Mouse (Mus musculus): ENCODE measurements at regions not wholly inside any gene's neighbourhood (a gene's known extent, or its start where the extent isn't known, plus 50 kb on each side); places are given as distances from the start of the nearest gene placed in this dataset.

- no peak for DNase-seq
Observed at GRCm38 (mm10) chr9:31794911-31795310, 118.4 kb downstream of the Barx2 start.

DNA sequence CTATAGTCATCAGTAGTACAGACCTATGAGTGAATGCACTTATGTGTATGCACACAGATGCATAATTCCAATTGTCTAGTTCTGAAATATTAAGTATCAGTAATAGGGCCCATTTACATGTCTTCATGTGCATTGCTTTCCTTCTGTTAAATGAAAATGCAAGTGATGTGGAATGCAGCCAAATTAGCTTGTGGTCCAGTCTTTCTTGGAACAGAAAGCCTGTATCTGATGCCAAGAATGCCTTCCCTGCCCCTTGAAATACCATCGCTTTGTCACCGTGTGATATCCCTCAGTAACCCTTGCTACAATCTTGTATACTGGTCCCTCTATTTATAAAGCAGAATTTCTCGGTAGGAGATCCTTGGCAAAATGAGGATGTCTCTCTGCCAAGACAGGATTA is 137.3 kb downstream of the Barx2 start:
- DNase-seq = peak; percentile 1

- no peak for DNase-seq
Observed at GRCm38 (mm10) chr9:31765401-31765800, 147.9 kb downstream of the Barx2 start.

DNA sequence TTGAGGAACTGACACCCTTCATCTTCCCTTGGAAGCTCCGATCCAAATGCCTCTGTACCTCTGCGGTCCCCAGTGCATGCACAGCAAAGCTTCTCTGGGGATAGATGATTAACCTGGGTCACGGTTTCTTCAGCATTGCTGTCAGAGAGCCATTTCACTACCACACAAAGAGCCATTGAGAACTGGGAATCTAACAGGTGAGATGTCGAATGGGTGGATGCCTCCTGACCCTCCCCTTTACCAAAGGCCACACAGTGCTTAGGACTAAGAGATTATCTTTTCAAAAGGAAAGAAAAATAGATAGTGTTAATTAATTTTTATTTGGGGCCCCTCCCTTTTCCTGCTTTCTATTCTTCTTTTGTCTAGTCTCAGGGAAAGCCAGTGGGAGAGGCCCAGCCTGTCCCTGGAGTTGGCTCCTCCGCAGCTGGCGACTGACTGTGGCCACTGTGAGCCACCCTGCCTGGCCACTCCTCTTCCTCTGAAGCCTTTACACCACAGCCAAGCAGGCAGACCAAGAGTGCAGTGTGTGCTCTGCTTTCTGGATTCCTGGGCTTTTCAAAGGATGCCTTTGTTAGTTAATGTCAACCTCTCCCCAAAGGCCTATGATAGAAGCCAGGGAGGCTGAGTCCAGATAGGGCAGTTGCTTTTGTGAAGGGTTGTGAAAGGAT is 155.2 kb downstream of the Barx2 start:
- no peak for DNase-seq

DNA sequence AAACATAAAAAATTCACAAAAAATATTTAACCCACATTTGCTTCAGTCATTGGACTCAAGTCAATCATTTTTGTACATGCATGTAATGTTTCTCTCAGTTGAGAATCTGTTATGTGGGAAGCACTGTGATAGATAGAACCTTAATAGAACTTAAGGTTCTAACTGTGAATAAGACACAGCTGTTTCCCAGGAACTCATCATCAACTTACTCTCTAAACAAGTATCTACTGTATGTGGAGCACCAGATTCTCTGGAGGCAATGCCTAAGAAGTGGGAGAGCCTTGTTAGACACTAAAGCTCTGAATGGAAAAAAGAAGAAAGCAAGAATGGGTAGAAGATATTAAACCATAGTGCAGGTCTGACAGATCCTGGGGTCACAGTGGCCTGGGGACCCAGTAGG is 182.8 kb downstream of the Barx2 start:
- no peak for DNase-seq

DNA sequence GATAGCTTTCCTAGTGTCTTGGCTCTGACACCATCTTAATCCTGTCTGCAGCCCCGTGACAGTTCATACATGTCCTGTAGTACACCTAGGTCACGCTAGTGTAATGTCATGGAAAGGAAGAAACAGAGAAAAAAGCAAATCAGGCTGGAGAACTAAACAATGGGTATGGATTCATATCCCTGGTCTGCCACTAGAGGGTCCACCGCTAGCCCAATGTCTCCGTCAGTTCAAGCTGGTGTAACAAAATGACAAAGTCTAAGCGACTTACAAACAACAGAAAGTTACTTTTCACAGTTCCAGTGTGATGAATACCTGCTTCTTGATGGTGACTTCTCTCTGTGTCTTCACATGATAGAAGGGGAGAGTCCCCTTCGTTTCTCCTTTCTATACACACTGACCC is 194.0 kb downstream of the Barx2 start:
- no peak for DNase-seq

DNA sequence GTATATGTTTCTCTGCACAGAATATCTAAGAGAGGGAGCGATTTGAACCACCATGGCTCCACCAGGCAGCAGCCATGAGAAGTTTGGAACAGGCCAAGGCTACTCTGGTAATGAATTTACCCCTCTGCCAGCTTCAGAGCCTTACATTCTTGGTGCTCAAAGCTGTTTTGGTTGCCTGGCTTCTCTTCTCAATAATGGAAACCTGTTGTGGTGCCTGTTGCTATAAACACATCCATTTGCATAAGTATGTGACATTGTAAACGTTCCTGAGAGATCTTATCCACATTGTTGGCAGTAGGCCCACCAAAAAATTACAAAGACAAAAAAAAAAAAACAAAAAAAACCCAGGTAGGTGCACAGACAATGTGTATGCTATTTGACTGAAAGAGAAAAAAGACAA is 203.2 kb downstream of the Barx2 start:
- DNase-seq = peak; percentile 40

DNA sequence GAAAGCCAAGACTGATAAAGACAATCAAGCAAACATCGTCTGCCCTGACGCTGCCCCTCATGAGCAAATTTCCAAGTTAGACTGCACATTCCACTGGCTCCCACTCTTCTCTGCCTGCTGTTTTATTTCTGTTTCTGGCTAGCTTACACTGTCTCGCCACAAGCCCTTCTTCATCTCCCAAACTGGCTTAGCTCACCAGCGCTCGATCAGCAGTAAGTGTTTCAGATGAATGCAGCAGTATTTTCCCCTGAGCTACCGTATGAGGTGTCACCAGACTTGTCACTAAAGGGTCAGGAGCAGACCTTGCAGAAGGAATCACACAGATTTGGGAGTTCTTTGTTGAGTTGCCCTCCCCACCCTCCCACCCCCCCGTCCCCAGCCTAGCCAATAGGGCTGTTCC is 206.6 kb downstream of the Barx2 start:
- DNase-seq = no peak

- DNase-seq = no peak
Observed at GRCm38 (mm10) chr9:31690921-31691475, 222.3 kb downstream of the Barx2 start.

DNA sequence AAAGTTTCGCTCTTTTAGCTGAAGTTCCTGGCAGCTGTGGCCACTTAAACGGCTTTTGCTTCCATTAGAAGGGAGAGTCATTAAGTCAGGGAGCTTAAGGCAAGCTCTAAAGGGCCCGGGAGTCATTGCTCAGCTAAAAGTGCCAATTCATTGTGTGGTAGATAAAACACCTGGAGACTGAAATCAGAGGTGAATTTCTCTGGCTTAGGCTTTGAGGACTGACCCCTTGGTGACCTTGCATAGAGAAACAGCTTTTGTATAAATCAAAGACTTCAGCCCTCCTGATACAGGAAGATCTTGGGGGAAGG is 224.1 kb upstream of the Tmem45b start:
- DNase-seq = no peak

GRCm38 (mm10) chr9:31687686-31688397 is 223.6 kb upstream of the Tmem45b start:
- peak; percentile 34 for DNase-seq

DNA sequence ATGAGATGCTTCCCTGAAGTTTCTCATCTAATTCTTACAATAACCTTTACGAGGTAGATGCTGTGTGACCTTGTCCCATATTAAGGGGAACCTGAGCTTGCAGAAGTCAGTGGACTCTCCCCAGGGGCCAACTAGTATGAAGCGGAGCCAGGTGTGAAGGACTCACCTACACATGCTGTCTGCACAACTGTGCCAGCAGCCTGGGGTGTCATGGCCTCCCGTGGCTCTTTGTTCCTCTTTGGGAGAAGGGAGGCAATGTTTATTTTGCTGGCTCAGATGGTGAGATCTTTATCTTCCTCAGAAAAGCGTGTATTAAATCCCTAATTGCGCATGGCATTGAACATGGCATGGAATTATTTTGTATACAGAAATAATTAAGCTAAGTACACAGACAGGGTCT is 222.2 kb upstream of the Tmem45b start:
- no peak for DNase-seq

GRCm38 (mm10) chr9:31684812-31685188 is 220.5 kb upstream of the Tmem45b start:
- no peak for DNase-seq

DNA sequence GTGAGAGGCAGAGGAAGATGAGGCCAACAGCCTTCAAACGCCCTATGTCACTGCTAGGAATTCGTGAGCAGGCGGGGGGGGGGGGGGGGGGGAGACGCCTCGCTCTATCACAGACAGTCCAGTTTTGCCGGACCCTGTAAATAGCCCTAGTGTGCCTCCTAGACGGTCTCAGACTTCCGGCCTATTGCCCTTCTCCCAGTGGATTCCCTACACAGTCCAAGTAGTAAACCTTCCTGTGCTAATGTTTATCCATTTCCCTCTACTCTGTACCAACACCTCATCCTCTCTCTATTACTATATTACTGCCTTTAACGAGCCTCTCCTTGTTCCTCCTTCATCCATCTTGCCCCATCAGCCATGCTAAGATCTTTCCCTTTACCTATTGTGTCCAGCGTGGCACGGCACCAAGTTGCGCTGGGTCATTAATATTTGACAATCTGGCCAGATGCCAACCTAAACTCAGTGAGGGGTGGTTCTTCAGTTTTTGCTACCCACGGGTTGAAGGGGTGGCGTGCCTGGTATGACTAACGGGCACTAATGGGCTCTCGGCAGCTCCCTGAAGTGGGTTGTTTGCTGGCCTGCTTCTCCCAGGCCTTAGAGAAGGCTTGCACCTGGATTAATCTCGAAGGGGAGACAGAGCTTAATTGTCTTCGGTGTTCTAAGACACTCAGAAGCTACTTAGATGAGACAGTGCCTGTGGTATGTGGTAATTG is 220.0 kb upstream of the Tmem45b start:
- peak; percentile 30 for DNase-seq

DNA sequence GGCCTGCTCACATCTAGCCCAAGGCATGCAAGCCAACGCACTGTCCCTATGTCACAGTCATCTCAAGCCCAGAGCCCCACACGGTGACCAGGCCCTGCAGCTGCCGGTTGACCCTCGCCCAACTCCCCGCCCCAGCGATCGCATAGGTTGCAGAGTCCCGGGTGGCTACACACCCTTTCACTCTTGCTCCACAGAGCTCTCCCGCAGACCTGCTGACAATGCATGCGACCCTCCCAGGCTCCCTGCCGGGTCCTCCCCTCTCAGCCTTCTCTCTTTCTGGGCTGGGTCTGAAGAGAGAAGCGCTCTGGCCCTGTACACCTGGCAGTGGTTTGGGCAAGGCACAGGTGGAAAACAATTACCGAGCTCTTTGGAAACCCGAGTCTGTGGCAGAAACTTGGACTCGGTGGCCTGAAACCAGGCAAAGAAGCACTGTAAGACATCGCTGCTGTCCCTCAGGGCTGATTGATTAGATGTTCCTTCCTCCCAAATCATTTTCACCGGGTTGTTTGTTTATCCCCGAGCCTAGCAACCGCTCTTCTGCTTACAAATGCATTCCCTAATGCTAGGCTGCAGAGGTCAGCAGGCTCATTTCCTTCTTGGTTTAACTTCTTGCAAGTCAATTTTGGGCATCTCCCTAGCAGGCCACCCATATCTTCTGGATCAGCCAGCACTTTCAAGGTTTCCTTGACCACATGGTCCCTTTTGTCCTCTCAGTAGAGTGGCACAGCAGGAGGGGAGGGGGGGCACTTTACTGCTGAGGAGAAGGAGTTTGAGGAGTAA is 219.2 kb upstream of the Tmem45b start:
- DNase-seq = peak; percentile 71

DNA sequence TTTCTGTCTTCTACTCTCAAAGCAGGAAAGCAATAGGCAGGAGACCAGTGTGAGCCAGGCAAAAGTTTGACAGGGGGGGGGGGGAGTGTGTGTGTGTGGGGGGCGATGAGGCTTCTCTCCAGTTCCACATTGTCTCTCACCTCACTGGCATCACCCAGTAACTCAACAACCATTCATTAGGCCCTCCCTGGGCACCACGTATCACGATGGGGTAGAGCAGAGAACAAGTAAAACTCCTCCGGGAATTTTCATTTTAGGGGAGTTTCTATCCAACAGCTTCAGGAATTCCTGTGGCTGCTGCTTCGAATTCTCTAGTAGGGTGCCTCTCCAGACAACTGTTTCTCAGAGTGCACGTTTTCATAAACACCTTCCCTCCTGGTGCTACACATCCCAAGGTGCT is 218.6 kb upstream of the Tmem45b start:
- no peak for DNase-seq

- DNase-seq = no peak
Observed at GRCm38 (mm10) chr9:31677150-31677549, 212.9 kb upstream of the Tmem45b start.

GRCm38 (mm10) chr9:31659026-31659425 is 194.8 kb upstream of the Tmem45b start:
- no peak for DNase-seq

DNA sequence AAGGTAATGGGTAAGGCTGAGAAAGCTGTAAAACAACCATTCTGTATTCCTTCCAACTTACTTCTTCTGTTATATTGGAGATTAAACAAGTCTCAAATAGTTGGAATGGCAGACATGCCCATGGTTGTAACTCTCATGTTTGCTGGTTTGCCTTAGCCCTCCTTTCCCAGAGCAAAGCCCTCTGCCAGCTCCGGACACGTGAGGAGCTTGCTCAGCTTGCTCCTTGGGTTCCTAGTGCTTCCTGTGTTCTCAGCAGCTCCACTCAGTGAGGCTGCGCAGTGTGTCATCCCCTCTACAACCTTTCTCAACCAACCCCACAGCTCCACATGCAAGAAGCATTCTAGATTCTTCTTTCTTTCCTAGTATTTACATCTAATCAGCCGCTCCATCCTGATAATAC is 193.3 kb upstream of the Tmem45b start:
- DNase-seq = no peak

- DNase-seq = no peak
Observed at GRCm38 (mm10) chr9:31656676-31657075, 192.4 kb upstream of the Tmem45b start.

- DNase-seq = no peak
Observed at GRCm38 (mm10) chr9:31654747-31655146, 190.5 kb upstream of the Tmem45b start.

DNA sequence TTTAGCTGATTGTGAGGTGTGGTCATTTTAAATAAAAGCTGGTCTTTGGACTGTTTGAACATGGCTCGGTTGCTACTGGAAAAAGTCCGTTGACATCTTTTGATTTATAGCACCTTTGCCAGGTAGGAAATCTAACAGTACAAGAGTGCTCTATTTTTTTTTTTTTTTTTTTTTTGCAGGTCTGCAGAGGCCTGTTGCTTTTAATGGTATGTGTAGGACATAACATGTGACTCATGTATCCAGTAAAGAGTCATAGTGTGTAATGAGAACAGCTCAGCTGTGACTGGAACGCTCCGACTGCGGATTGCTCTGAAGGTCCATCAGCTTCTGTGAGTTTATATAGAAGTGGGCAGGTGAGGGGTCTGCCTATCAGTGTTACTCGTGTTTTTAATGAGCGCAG is 190.0 kb upstream of the Tmem45b start:
- no peak for DNase-seq

GRCm38 (mm10) chr9:31653788-31654187 is 189.5 kb upstream of the Tmem45b start:
- DNase-seq = no peak
